Mouse (Mus musculus): ENCODE measurements at regions not wholly inside any gene's neighbourhood (a gene's known extent, or its start where the extent isn't known, plus 50 kb on each side); places are given as distances from the start of the nearest gene placed in this dataset.

- Histone ChIP-seq H3K36me3 (ENCODE audit: control insufficient read depth in 1 of 2, insufficient read depth in 2 of 2, low read length in 2 of 2) (peaks cover 0 to 14% of the 10 kb centered on the region in 2 experiments; a peak in 2 of 4 replicates), H3K27ac (ENCODE audit: control insufficient read depth, low read depth, low read length) (no peak overlapping the region), H3K4me1 (ENCODE audit: control insufficient read depth in 1 of 2, insufficient read depth in 2 of 2, low read length in 2 of 2) (peaks cover 4 to 9% of the 10 kb centered on the region in 2 experiments), H3K4me3 (ENCODE audit: control insufficient read depth in 1 of 2, insufficient read depth in 1 of 2, low read depth in 2 of 2, low read length in 2 of 2) (no peak overlapping the region), H3K9me3 (replicated peaks; ENCODE audit: insufficient read depth, low read length) (no peaks in the 10 kb centered on the region), H3K9ac (ENCODE audit: control insufficient read depth, low read depth, low read length, poor library complexity, severe bottlenecking) (no peak overlapping the region), H3K79me2 (ENCODE audit: control insufficient read depth, insufficient read depth, low read length, poor library complexity) (no peaks in the 10 kb centered on the region), H3K27me3 (ENCODE audit: control insufficient read depth in 1 of 2, insufficient read depth in 2 of 2, low read length in 2 of 2) (no peaks in the 10 kb centered on the region)
- DNase-seq (ENCODE audit: low read depth, low spot score), result peak; percentile 72
- TF ChIP-seq ZNF384 (IDR thresholded peaks at IDR 0.05; ENCODE audit: low read depth, low read length) (no peak), TBP (IDR thresholded peaks at IDR 0.05; ENCODE audit: low read depth, low read length) (no peak), TAL1 (IDR thresholded peaks at IDR 0.05; ENCODE audit: low read length) (no peak; the same call in 1 of the 2 replicates), NRF1 (IDR thresholded peaks at IDR 0.05; ENCODE audit: insufficient read depth, low read depth, low read length, poor library complexity, severe bottlenecking) (no peak), JUND (IDR thresholded peaks at IDR 0.05; ENCODE audit: low read depth, low read length) (no peak), TCF12 (IDR thresholded peaks at IDR 0.05; ENCODE audit: low read depth, low read length) (peak; percentile 85), CHD1 (IDR thresholded peaks at IDR 0.05; ENCODE audit: low read depth, low read length) (no peak), ZMIZ1 (IDR thresholded peaks at IDR 0.05; ENCODE audit: low read depth, low read length) (no peak), MAX (IDR thresholded peaks at IDR 0.05; ENCODE audit: low read length) (no peak), SIN3A (IDR thresholded peaks at IDR 0.05; ENCODE audit: low read length) (0 out of 2 replicates have a peak, but pooled peaks have one; percentile 36), ZC3H11A (IDR thresholded peaks at IDR 0.05; ENCODE audit: low read depth, low read length) (peak; percentile 2; the same call in 1 of the 2 replicates), POLR2AphosphoS2 (IDR thresholded peaks at IDR 0.05; ENCODE audit: low read length) (no peak), ETS1 (IDR thresholded peaks at IDR 0.05; ENCODE audit: low read depth, low read length) (peak; percentile 71), ELF1 (IDR thresholded peaks at IDR 0.05; ENCODE audit: low read depth, low read length) (no peak), MXI1 (IDR thresholded peaks at IDR 0.05; ENCODE audit: low read depth, low read length) (no peak), MAZ (IDR thresholded peaks at IDR 0.05; ENCODE audit: low read depth, low read length) (0 out of 2 replicates have a peak, but pooled peaks have one; percentile 41), NELFE (IDR thresholded peaks at IDR 0.05; ENCODE audit: low read depth, low read length) (no peak), SMC3 (IDR thresholded peaks at IDR 0.05; ENCODE audit: low read depth, low read length) (peak; percentile 9; the same call in 1 of the 2 replicates), USF1 (IDR thresholded peaks at IDR 0.05; ENCODE audit: low read depth, low read length) (0 out of 2 replicates have a peak, but pooled peaks have one; percentile 9), ZKSCAN1 (IDR thresholded peaks at IDR 0.05; ENCODE audit: low read depth, low read length) (no peak), KAT2A (conservative IDR thresholded peaks at IDR 0.05; ENCODE audit: low read depth, low read length) (no peak; the same call in 1 of the 2 replicates), RCOR1 (IDR thresholded peaks at IDR 0.05; ENCODE audit: low read depth, low read length) (peak; percentile 65; the same call in 1 of the 2 replicates), CTCF (IDR thresholded peaks at IDR 0.05 in 2 of 3, conservative IDR thresholded peaks at IDR 0.05 in 1 of 3; ENCODE audit: control insufficient read depth in 1 of 3, insufficient read depth in 1 of 3, low read depth in 2 of 3, low read length in 3 of 3, poor library complexity in 1 of 3, severe bottlenecking in 1 of 3) (no peak), RAD21 (IDR thresholded peaks at IDR 0.05; ENCODE audit: low read depth, low read length) (no peak), MYC (IDR thresholded peaks at IDR 0.05; ENCODE audit: low read depth, low read length) (peak; percentile 73; the same call in 1 of the 2 replicates), E2F4 (IDR thresholded peaks at IDR 0.05; ENCODE audit: borderline replicate concordance, low read depth, low read length) (no peak), GATA1 (IDR thresholded peaks at IDR 0.05; ENCODE audit: low read depth, low read length) (peak; percentile 88), BHLHE40 (IDR thresholded peaks at IDR 0.05; ENCODE audit: borderline replicate concordance, low read depth, low read length) (no peak), POLR2AphosphoS5 (IDR thresholded peaks at IDR 0.05; ENCODE audit: borderline replicate concordance, low read depth, low read length) (no peak), MAFK (IDR thresholded peaks at IDR 0.05; ENCODE audit: borderline replicate concordance, low read depth, low read length) (peak; percentile 57; the same call in 1 of the 2 replicates), GABPA (IDR thresholded peaks at IDR 0.05; ENCODE audit: low read depth, low read length) (no peak), POLR2A (IDR thresholded peaks at IDR 0.05; ENCODE audit: control insufficient read depth in 1 of 2, insufficient read depth in 1 of 2, low read depth in 1 of 2, low read length in 2 of 2, poor library complexity in 1 of 2) (no peak), MEF2A (IDR thresholded peaks at IDR 0.05; ENCODE audit: extremely low read depth, insufficient replicate concordance, low read depth, low read length, poor library complexity, severe bottlenecking) (no peak), MYB (IDR thresholded peaks at IDR 0.05; ENCODE audit: low read depth, low read length) (peak; percentile 66; the same call in 1 of the 2 replicates), USF2 (IDR thresholded peaks at IDR 0.05; ENCODE audit: borderline replicate concordance in 1 of 2, insufficient read depth in 1 of 2, low read depth in 1 of 2, low read length in 2 of 2) (no peak), CHD2 (IDR thresholded peaks at IDR 0.05; ENCODE audit: low read length) (no peak), HCFC1 (IDR thresholded peaks at IDR 0.05; ENCODE audit: low read depth, low read length) (no peak), UBTF (IDR thresholded peaks at IDR 0.05; ENCODE audit: borderline replicate concordance, insufficient read depth, low read depth, low read length) (no peak)
These were observed 963.4 kb downstream of the Efna5 start for GRCm38 (mm10) chr17:61917766-61918165.

Measured in MEL (cell line).